Mouse (Mus musculus): ENCODE results near the gene Tmcc1. TPM values are rescaled to one million over a fixed set of nuclear protein-coding genes. Genes with fewer than 3 reads are reported as not detected.

Tmcc1 gene
- polyA plus RNA-seq, 1 experiment = 17.6 TPM

GRCm38 (mm10) chr6:116002311-116003104 is 190.8 kb downstream of the Tmcc1 start:
- H3ac ChIP-seq (ENCODE audit: control insufficient read depth, insufficient read length) = no peak overlapping the region

DNA sequence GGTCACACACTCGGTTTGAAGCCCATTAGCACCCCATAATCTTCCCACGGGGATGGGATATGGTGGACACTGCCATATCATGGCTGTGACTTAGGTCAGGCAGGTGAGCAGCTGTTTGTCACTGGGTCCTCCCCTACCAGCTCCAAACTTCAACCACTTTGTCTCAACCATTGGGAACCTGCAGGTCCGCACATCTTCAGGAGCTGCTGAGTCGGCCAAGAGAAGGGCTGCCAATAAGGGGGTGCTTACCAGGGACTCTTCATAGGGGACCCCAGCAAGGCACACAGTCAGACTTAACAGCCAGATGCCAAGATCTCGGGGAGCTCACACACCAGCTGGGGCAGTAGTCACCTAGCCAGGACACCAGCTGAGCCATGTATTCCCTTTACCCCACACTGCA is 192.4 kb downstream of the Tmcc1 start:
- Histone ChIP-seq H3K27me3 (ENCODE audit: control insufficient read depth, insufficient read depth, insufficient read length) (no peaks in the 10 kb centered on the region), H3K36me3 (ENCODE audit: control insufficient read depth, insufficient read depth) (no peaks in the 10 kb centered on the region), H3K4me3 (no peak overlapping the region), H3ac (ENCODE audit: control insufficient read depth, insufficient read length) (no peak overlapping the region), H3K4me2 (ENCODE audit: low read depth) (no peak overlapping the region), H3K79me2 (ENCODE audit: control insufficient read depth, insufficient read depth) (no peaks in the 10 kb centered on the region)
- TF ChIP-seq TCF12 (IDR thresholded peaks at IDR 0.05; ENCODE audit: insufficient read depth, poor library complexity, severe bottlenecking) = no peak
- TF ChIP-seq SRF (IDR thresholded peaks at IDR 0.05; ENCODE audit: control insufficient read depth, insufficient read length, low read depth) = no peak

More at GRCm38 (mm10) chr6:116002311-116003104, 190.8 kb downstream of the Tmcc1 start:
- Histone ChIP-seq H3K36me3 (ENCODE audit: control insufficient read depth, insufficient read depth) (no peaks in the 10 kb centered on the region), H3K27me3 (ENCODE audit: control insufficient read depth, insufficient read depth, insufficient read length) (no peaks in the 10 kb centered on the region), H3K4me3 (no peak overlapping the region), H3K79me2 (ENCODE audit: control insufficient read depth, insufficient read depth) (no peaks in the 10 kb centered on the region), H3K4me2 (ENCODE audit: low read depth) (no peak overlapping the region)
- no peak for TF ChIP-seq CEBPB (IDR thresholded peaks at IDR 0.05; ENCODE audit: insufficient read depth, poor library complexity, severe bottlenecking)
- no peak for TF ChIP-seq POLR2A (IDR thresholded peaks at IDR 0.05; ENCODE audit: insufficient read length, low read depth)
- TF ChIP-seq MYOG (IDR thresholded peaks at IDR 0.05; ENCODE audit: control insufficient read depth in 1 of 3, insufficient read depth in 1 of 3, insufficient read length in 2 of 3, low read depth in 2 of 3) = no peak
- no peak for TF ChIP-seq TCF3 (IDR thresholded peaks at IDR 0.05; ENCODE audit: insufficient read length, low read depth)
- TF ChIP-seq SRF (IDR thresholded peaks at IDR 0.05; ENCODE audit: control insufficient read depth, insufficient read length, low read depth) = no peak
- TF ChIP-seq REST (IDR thresholded peaks at IDR 0.05; ENCODE audit: insufficient read depth, insufficient read length) = no peak
- no peak for TF ChIP-seq MYOD1 (IDR thresholded peaks at IDR 0.05; ENCODE audit: control insufficient read depth in 1 of 3, insufficient read length in 2 of 3, low read depth in 2 of 3)
- no peak for TF ChIP-seq POLR2AphosphoS2 (IDR thresholded peaks at IDR 0.05; ENCODE audit: insufficient read length, low read depth)
- no peak for TF ChIP-seq USF1 (IDR thresholded peaks at IDR 0.05; ENCODE audit: low read depth)
- TF ChIP-seq TCF12 (IDR thresholded peaks at IDR 0.05; ENCODE audit: insufficient read depth, poor library complexity, severe bottlenecking) = no peak
- no peak for TF ChIP-seq E2F4 (IDR thresholded peaks at IDR 0.05; ENCODE audit: insufficient read depth)
- no peak for TF ChIP-seq MAX (IDR thresholded peaks at IDR 0.05; ENCODE audit: low read depth)

GRCm38 (mm10) chr6:115999227-115999626 is 194.1 kb downstream of the Tmcc1 start:
- no peaks in the 10 kb centered on the region for H3K27me3 ChIP-seq (ENCODE audit: control insufficient read depth, insufficient read depth, insufficient read length)
- no peak overlapping the region for H3K4me2 ChIP-seq (ENCODE audit: low read depth)
- no peak overlapping the region for H3ac ChIP-seq (ENCODE audit: control insufficient read depth, insufficient read length)
- no peak overlapping the region for H3K4me3 ChIP-seq
- TF ChIP-seq CEBPB (IDR thresholded peaks at IDR 0.05; ENCODE audit: insufficient read depth, poor library complexity, severe bottlenecking) (no peak), USF1 (IDR thresholded peaks at IDR 0.05; ENCODE audit: low read depth) (no peak), E2F4 (IDR thresholded peaks at IDR 0.05; ENCODE audit: insufficient read depth) (no peak), REST (IDR thresholded peaks at IDR 0.05; ENCODE audit: insufficient read depth, insufficient read length) (no peak), POLR2A (IDR thresholded peaks at IDR 0.05; ENCODE audit: insufficient read length, low read depth) (no peak), TCF3 (IDR thresholded peaks at IDR 0.05; ENCODE audit: insufficient read length, low read depth) (no peak), MAX (IDR thresholded peaks at IDR 0.05; ENCODE audit: low read depth) (no peak), POLR2AphosphoS2 (IDR thresholded peaks at IDR 0.05; ENCODE audit: insufficient read length, low read depth) (no peak), MYOD1 (IDR thresholded peaks at IDR 0.05; ENCODE audit: control insufficient read depth in 1 of 3, insufficient read length in 2 of 3, low read depth in 2 of 3) (no peak), MYOG (IDR thresholded peaks at IDR 0.05; ENCODE audit: control insufficient read depth in 1 of 3, insufficient read depth in 1 of 3, insufficient read length in 2 of 3, low read depth in 2 of 3) (no peak), TCF12 (IDR thresholded peaks at IDR 0.05; ENCODE audit: insufficient read depth, poor library complexity, severe bottlenecking) (no peak), SRF (IDR thresholded peaks at IDR 0.05; ENCODE audit: control insufficient read depth, insufficient read length, low read depth) (no peak)
- H3K79me2 ChIP-seq (ENCODE audit: control insufficient read depth, insufficient read depth) = peaks cover under 1% of the 10 kb centered on the region
- no peaks in the 10 kb centered on the region for H3K36me3 ChIP-seq (ENCODE audit: control insufficient read depth, insufficient read depth)

- peaks cover 5% of the 10 kb centered on the region for H3K79me2 ChIP-seq (ENCODE audit: control insufficient read depth, insufficient read depth)
- H3K4me3 ChIP-seq = no peak overlapping the region
- no peak overlapping the region for H3ac ChIP-seq (ENCODE audit: control insufficient read depth, insufficient read length)
- H3K4me2 ChIP-seq (ENCODE audit: low read depth) = no peak overlapping the region
- no peaks in the 10 kb centered on the region for H3K36me3 ChIP-seq (ENCODE audit: control insufficient read depth, insufficient read depth)
- no peaks in the 10 kb centered on the region for H3K27me3 ChIP-seq (ENCODE audit: control insufficient read depth, insufficient read depth, insufficient read length)
- TF ChIP-seq REST (IDR thresholded peaks at IDR 0.05; ENCODE audit: insufficient read depth, insufficient read length) (no peak), POLR2A (IDR thresholded peaks at IDR 0.05; ENCODE audit: insufficient read length, low read depth) (no peak), POLR2AphosphoS2 (IDR thresholded peaks at IDR 0.05; ENCODE audit: insufficient read length, low read depth) (no peak), USF1 (IDR thresholded peaks at IDR 0.05; ENCODE audit: low read depth) (no peak), TCF3 (IDR thresholded peaks at IDR 0.05; ENCODE audit: insufficient read length, low read depth) (no peak)
Observed at GRCm38 (mm10) chr6:115998758-115999157, 194.5 kb downstream of the Tmcc1 start.

GRCm38 (mm10) chr6:115997726-115998311 is 195.5 kb downstream of the Tmcc1 start:
- Histone ChIP-seq H3K27me3 (ENCODE audit: control insufficient read depth, insufficient read depth, insufficient read length) (no peaks in the 10 kb centered on the region), H3K79me2 (ENCODE audit: control insufficient read depth, insufficient read depth) (peaks cover 13% of the 10 kb centered on the region), H3ac (ENCODE audit: control insufficient read depth, insufficient read length) (no peak overlapping the region), H3K36me3 (ENCODE audit: control insufficient read depth, insufficient read depth) (no peaks in the 10 kb centered on the region), H3K4me3 (no peak overlapping the region), H3K4me2 (ENCODE audit: low read depth) (no peak overlapping the region)
- TF ChIP-seq MYOG (IDR thresholded peaks at IDR 0.05; ENCODE audit: control insufficient read depth in 1 of 3, insufficient read depth in 1 of 3, insufficient read length in 2 of 3, low read depth in 2 of 3) = no peak
- TF ChIP-seq SRF (IDR thresholded peaks at IDR 0.05; ENCODE audit: control insufficient read depth, insufficient read length, low read depth) = no peak
- TF ChIP-seq POLR2AphosphoS2 (IDR thresholded peaks at IDR 0.05; ENCODE audit: insufficient read length, low read depth) = no peak
- no peak for TF ChIP-seq TCF12 (IDR thresholded peaks at IDR 0.05; ENCODE audit: insufficient read depth, poor library complexity, severe bottlenecking)
- TF ChIP-seq MYOD1 (IDR thresholded peaks at IDR 0.05; ENCODE audit: control insufficient read depth in 1 of 3, insufficient read length in 2 of 3, low read depth in 2 of 3) = no peak
- no peak for TF ChIP-seq REST (IDR thresholded peaks at IDR 0.05; ENCODE audit: insufficient read depth, insufficient read length)
- TF ChIP-seq POLR2A (IDR thresholded peaks at IDR 0.05; ENCODE audit: insufficient read length, low read depth) = no peak
- no peak for TF ChIP-seq TCF3 (IDR thresholded peaks at IDR 0.05; ENCODE audit: insufficient read length, low read depth)
- no peak for TF ChIP-seq CEBPB (IDR thresholded peaks at IDR 0.05; ENCODE audit: insufficient read depth, poor library complexity, severe bottlenecking)
- no peak for TF ChIP-seq USF1 (IDR thresholded peaks at IDR 0.05; ENCODE audit: low read depth)
- TF ChIP-seq MAX (IDR thresholded peaks at IDR 0.05; ENCODE audit: low read depth) = no peak
- no peak for TF ChIP-seq E2F4 (IDR thresholded peaks at IDR 0.05; ENCODE audit: insufficient read depth)
